Mouse (Mus musculus): Measurements from ENCODE around the gene Olfr1471.
"Not testable (repeated sequence)": the region's sequence is repeated elsewhere in the genome, so short reads cannot be mapped to it uniquely, and the experiment has no call there.

The Olfr1471 gene

DNA sequence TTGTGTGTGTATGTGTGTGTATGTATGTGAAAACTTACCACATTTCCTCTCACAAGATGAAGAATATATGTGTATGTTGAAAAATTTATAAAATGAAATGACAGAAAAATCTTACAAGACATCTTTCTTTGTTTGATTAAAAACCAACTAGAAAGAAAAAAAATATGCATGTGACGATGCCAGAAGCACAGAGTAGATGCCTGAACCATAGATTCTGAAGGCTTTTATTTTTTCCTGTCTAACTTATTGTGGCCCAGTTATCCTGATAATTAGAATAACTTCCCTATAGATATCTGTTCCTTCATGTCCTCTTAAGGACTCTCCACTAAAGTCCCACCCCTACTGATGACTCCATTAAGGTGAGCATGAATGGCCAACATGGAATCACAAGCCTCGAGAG, at the start of gene Olfr1471:
Olfr1471 (plus strand) TSS at position 301 of the 400 bp plus-strand sequence.
- DNase-seq (ENCODE audit: low spot score in 2 of 2) = not testable (repeated sequence)

DNA sequence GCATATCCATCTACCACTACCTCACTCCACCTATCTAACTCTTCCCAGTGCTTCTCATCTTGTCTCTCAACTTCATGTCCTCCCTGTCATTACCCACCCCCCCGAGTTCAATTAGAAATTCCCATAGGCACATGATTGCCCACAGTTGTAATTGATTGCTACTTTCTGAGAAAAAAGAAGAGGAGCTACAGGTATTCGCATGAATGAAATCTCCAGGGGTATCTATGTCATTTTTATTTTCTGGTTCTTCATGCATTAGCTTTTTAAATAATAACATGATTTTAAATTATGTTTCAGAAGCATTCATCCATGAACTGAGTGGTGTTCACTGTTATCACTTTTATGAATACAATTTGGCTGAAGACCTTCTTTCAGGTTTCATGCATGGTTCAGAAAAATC, 35.7 kb upstream of the Olfr1471 start, which contains the start of gene Olfr1469:
Olfr1469 (plus strand) TSS at position 301 of the 400 bp plus-strand sequence.
- DNase-seq (ENCODE audit: low spot score in 2 of 2) = no peak

DNA sequence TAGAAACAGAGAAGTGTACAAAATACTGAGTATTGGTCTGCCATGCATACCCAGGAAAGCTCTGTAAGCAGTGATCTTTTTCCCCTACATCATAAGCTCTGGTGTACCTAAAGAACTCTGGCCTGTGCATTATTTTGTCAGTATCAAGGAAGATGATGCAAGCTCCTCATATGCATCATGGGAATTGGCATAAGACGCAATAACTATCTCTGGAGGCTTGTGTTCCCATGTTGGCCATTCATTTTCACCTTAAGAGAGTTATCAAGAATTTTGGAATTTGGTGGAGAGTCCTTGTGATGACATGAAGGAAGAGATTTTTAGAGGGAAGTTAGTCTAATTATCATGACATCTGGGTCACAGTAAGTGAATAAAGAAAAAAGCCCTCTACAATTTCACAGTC, 12.8 kb downstream of the Olfr1471 start, which contains the start of gene Olfr1472:
Olfr1472 (minus strand) TSS at position 101 of the 400 bp plus-strand sequence.
- DNase-seq (ENCODE audit: low spot score in 2 of 2) = no peak

DNA sequence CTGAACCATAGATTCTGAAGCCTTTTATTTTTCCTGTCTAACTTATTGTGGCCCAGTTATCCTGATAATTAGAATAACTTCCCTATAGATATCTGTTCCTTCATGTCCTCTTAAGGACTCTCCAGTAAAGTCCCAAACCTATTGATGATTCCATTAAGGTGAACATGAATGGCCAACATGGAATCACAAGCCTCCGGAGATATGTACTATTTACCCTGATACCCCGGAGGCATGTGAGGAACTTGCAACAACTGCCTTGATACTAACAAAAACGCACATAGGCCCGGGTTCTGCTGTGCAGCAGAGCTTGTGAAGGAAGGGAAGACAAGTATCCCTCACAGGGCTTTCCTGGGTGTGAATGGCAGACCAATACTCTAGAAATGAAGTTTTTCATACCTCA, 26.1 kb downstream of the Olfr1471 start, which contains the start of gene Olfr1474:
Olfr1474 (plus strand) TSS at position 301 of the 400 bp plus-strand sequence.
- DNase-seq (ENCODE audit: low spot score in 2 of 2) = not testable (repeated sequence)

DNA sequence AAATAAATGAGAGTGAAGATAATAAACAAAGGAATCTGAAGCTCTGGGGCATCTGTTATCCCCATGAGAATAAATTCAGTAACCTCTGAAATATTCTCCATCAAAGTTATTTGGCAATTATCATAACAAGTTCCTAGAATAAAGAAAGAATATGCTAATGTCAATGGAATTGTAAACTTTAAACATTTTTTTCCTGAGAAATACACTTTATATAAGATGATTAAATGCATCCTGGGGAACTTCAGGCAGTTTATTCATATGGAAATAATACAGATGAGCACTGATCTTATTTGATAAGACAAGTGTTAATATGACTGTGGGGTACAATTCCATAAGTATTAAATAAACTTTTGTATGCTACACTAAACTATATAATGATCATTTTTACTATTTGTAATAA, 36.9 kb downstream of the Olfr1471 start, which contains the start of gene Olfr1475:
Olfr1475 (minus strand) TSS at position 101 of the 400 bp plus-strand sequence.
- DNase-seq (ENCODE audit: low spot score in 2 of 2) = no peak

DNA sequence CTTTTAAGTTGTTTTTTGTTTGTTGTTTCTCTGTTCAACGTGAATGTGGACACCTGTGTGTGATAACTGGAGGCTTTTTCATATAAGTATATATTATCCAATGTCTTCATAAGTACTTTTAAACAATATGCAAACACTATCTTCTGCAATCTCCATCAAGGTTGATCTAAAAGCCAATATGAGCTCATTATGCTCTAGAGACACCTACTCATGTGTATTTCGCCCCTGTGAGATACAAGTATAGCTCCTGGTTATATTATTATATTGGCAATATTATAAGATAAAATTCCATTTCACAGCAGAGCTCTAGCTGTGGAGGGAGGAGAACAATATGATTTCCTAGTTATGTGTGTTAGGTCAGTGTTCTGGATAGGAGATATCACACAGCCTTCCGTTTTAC, 57.0 kb downstream of the Olfr1471 start, which contains the start of gene Olfr1477:
Olfr1477 (plus strand) TSS at position 301 of the 400 bp plus-strand sequence.
- DNase-seq (ENCODE audit: low spot score in 2 of 2) = no peak
